Mouse (Mus musculus): ENCODE results near the gene Gys2.

- TF ChIP-seq POLR2A (IDR thresholded peaks at IDR 0.05; ENCODE audit: extremely low read depth, insufficient read depth, low read length), result no peak
- peak; percentile 52; the same call in 1 of the 2 replicates for TF ChIP-seq CTCF (IDR thresholded peaks at IDR 0.05; ENCODE audit: low read depth, low read length)
These were observed 4.3 kb upstream of the Gys2 start for GRCm38 (mm10) chr6:142477239-142477638.
